Mouse (Mus musculus): ENCODE measurements at regions not wholly inside any gene's neighbourhood (a gene's known extent, or its start where the extent isn't known, plus 50 kb on each side); places are given as distances from the start of the nearest gene placed in this dataset.

- Histone ChIP-seq H3K4me1 (replicated peaks) (no peaks in the 10 kb centered on the region), H3K4me2 (no peak overlapping the region), H3K27me3 (no peaks in the 10 kb centered on the region), H3K9me3 (no peaks in the 10 kb centered on the region), H3K36me3 (no peaks in the 10 kb centered on the region), H3K9ac (replicated peaks) (no peak overlapping the region), H3K27ac (no peak overlapping the region), H3K4me3 (replicated peaks) (no peak overlapping the region)
- ATAC-seq (ENCODE audit: insufficient number of reproducible peaks, insufficient read depth, low FRiP score, low TSS enrichment, low read depth), result no peak
Measured at GRCm38 (mm10) chr4:93935692-93936091, 600.4 kb upstream of the Tusc1 start.

- WGBS, result 91% methylated on average over 7 of the region's 7 CpGs
- Histone ChIP-seq H3K4me2 (no peak overlapping the region), H3K36me3 (no peaks in the 10 kb centered on the region), H3K9ac (replicated peaks) (no peak overlapping the region), H3K27ac (no peak overlapping the region), H3K4me1 (replicated peaks) (no peaks in the 10 kb centered on the region), H3K9me3 (no peaks in the 10 kb centered on the region), H3K27me3 (no peaks in the 10 kb centered on the region), H3K4me3 (replicated peaks) (no peak overlapping the region)
- ATAC-seq (ENCODE audit: insufficient number of reproducible peaks, insufficient read depth, low FRiP score, low TSS enrichment, low read depth), result no peak
Measured at GRCm38 (mm10) chr4:93927117-93927516, 591.8 kb upstream of the Tusc1 start.

- Histone ChIP-seq H3K9me3 (no peaks in the 10 kb centered on the region), H3K4me3 (replicated peaks) (no peak overlapping the region), H3K36me3 (no peaks in the 10 kb centered on the region), H3K27me3 (no peaks in the 10 kb centered on the region), H3K9ac (replicated peaks) (no peak overlapping the region), H3K4me2 (no peak overlapping the region), H3K27ac (no peak overlapping the region), H3K4me1 (replicated peaks) (no peaks in the 10 kb centered on the region)
- 90% methylated on average over 1 of the region's 1 CpGs for WGBS
- ATAC-seq (ENCODE audit: insufficient number of reproducible peaks, insufficient read depth, low FRiP score, low TSS enrichment, low read depth), result no peak
Measured at GRCm38 (mm10) chr4:93924402-93924801, 589.1 kb upstream of the Tusc1 start.

- no peak overlapping the region for H3K4me3 ChIP-seq (replicated peaks)
Measured at GRCm38 (mm10) chr4:93886631-93887030, 551.3 kb upstream of the Tusc1 start.

GRCm38 (mm10) chr4:93881318-93881717 lies 546.0 kb upstream of the Tusc1 start:
- ATAC-seq (ENCODE audit: insufficient number of reproducible peaks, insufficient read depth, low FRiP score, low TSS enrichment, low read depth), result no peak
- no peak overlapping the region for H3K9ac ChIP-seq (replicated peaks)
- no peaks in the 10 kb centered on the region for H3K36me3 ChIP-seq
- H3K4me2 ChIP-seq, result no peak overlapping the region
- H3K4me3 ChIP-seq (replicated peaks), result no peak overlapping the region
- no peaks in the 10 kb centered on the region for H3K27me3 ChIP-seq
- no peaks in the 10 kb centered on the region for H3K9me3 ChIP-seq
- H3K27ac ChIP-seq, result no peak overlapping the region
- 45% methylated on average over 3 of the region's 3 CpGs for WGBS
- H3K4me1 ChIP-seq (replicated peaks), result no peaks in the 10 kb centered on the region

More at GRCm38 (mm10) chr4:93886631-93887030, 551.3 kb upstream of the Tusc1 start:
- 81% methylated on average over 11 of the region's 11 CpGs for WGBS
- Histone ChIP-seq H3K4me1 (replicated peaks) (no peaks in the 10 kb centered on the region), H3K27me3 (no peaks in the 10 kb centered on the region), H3K9ac (replicated peaks) (no peak overlapping the region), H3K9me3 (no peaks in the 10 kb centered on the region), H3K27ac (no peak overlapping the region), H3K36me3 (no peaks in the 10 kb centered on the region), H3K4me2 (no peak overlapping the region)
- no peak for ATAC-seq (ENCODE audit: insufficient number of reproducible peaks, insufficient read depth, low FRiP score, low TSS enrichment, low read depth)

- Histone ChIP-seq H3K36me3 (no peaks in the 10 kb centered on the region), H3K9ac (replicated peaks) (no peak overlapping the region), H3K27me3 (no peaks in the 10 kb centered on the region), H3K4me1 (replicated peaks) (no peaks in the 10 kb centered on the region), H3K27ac (no peak overlapping the region), H3K4me2 (no peak overlapping the region), H3K9me3 (no peaks in the 10 kb centered on the region), H3K4me3 (replicated peaks) (no peak overlapping the region)
- WGBS, result 67% methylated on average over 8 of the region's 8 CpGs
- no peak for ATAC-seq (ENCODE audit: insufficient number of reproducible peaks, insufficient read depth, low FRiP score, low TSS enrichment, low read depth)
Measured at GRCm38 (mm10) chr4:93879351-93879872, 544.1 kb upstream of the Tusc1 start.

GRCm38 (mm10) chr4:93873271-93873670 lies 538.0 kb upstream of the Tusc1 start:
- H3K9me3 ChIP-seq, result no peaks in the 10 kb centered on the region
- no peaks in the 10 kb centered on the region for H3K36me3 ChIP-seq
- H3K4me3 ChIP-seq (replicated peaks), result no peak overlapping the region
- ATAC-seq (ENCODE audit: insufficient number of reproducible peaks, insufficient read depth, low FRiP score, low TSS enrichment, low read depth), result no peak
- H3K27me3 ChIP-seq, result no peaks in the 10 kb centered on the region
- no peak overlapping the region for H3K4me2 ChIP-seq
- no peaks in the 10 kb centered on the region for H3K4me1 ChIP-seq (replicated peaks)
- no peak overlapping the region for H3K9ac ChIP-seq (replicated peaks)
- H3K27ac ChIP-seq, result no peak overlapping the region
- WGBS, result 12% methylated on average over 3 of the region's 3 CpGs

GRCm38 (mm10) chr4:93853451-93853850 lies 518.1 kb upstream of the Tusc1 start:
- Histone ChIP-seq H3K4me1 (replicated peaks) (no peaks in the 10 kb centered on the region), H3K36me3 (no peaks in the 10 kb centered on the region), H3K4me3 (replicated peaks) (no peak overlapping the region), H3K27ac (no peak overlapping the region), H3K4me2 (no peak overlapping the region), H3K9ac (replicated peaks) (no peak overlapping the region), H3K27me3 (no peaks in the 10 kb centered on the region), H3K9me3 (no peaks in the 10 kb centered on the region)
- no peak for ATAC-seq (ENCODE audit: insufficient number of reproducible peaks, insufficient read depth, low FRiP score, low TSS enrichment, low read depth)
- 94% methylated on average over 3 of the region's 3 CpGs for WGBS

GRCm38 (mm10) chr4:93849178-93849577 lies 513.9 kb upstream of the Tusc1 start:
- Histone ChIP-seq H3K27me3 (no peaks in the 10 kb centered on the region), H3K4me3 (replicated peaks) (no peak overlapping the region), H3K4me1 (replicated peaks) (no peaks in the 10 kb centered on the region), H3K36me3 (no peaks in the 10 kb centered on the region), H3K9me3 (no peaks in the 10 kb centered on the region), H3K9ac (replicated peaks) (no peak overlapping the region), H3K4me2 (no peak overlapping the region), H3K27ac (no peak overlapping the region)
- no peak for ATAC-seq (ENCODE audit: insufficient number of reproducible peaks, insufficient read depth, low FRiP score, low TSS enrichment, low read depth)
- 81% methylated on average over 3 of the region's 3 CpGs for WGBS

GRCm38 (mm10) chr4:93830701-93831100 lies 495.4 kb upstream of the Tusc1 start:
- Histone ChIP-seq H3K9me3 (no peaks in the 10 kb centered on the region), H3K27ac (no peak overlapping the region), H3K4me2 (no peak overlapping the region), H3K4me1 (replicated peaks) (no peaks in the 10 kb centered on the region), H3K9ac (replicated peaks) (no peak overlapping the region), H3K27me3 (no peaks in the 10 kb centered on the region), H3K36me3 (no peaks in the 10 kb centered on the region), H3K4me3 (replicated peaks) (no peak overlapping the region)
- no peak for ATAC-seq (ENCODE audit: insufficient number of reproducible peaks, insufficient read depth, low FRiP score, low TSS enrichment, low read depth)

GRCm38 (mm10) chr4:93793104-93793503 lies 457.8 kb upstream of the Tusc1 start:
- Histone ChIP-seq H3K27me3 (no peaks in the 10 kb centered on the region), H3K4me1 (replicated peaks) (no peaks in the 10 kb centered on the region), H3K9ac (replicated peaks) (no peak overlapping the region), H3K4me3 (replicated peaks) (no peak overlapping the region), H3K4me2 (no peak overlapping the region), H3K9me3 (no peaks in the 10 kb centered on the region), H3K36me3 (no peaks in the 10 kb centered on the region), H3K27ac (no peak overlapping the region)
- WGBS, result 76% methylated on average over 1 of the region's 1 CpGs
- no peak for ATAC-seq (ENCODE audit: insufficient number of reproducible peaks, insufficient read depth, low FRiP score, low TSS enrichment, low read depth)

- Histone ChIP-seq H3K27me3 (no peaks in the 10 kb centered on the region), H3K9me3 (no peaks in the 10 kb centered on the region), H3K4me3 (replicated peaks) (no peak overlapping the region), H3K27ac (no peak overlapping the region), H3K4me1 (replicated peaks) (no peaks in the 10 kb centered on the region), H3K9ac (replicated peaks) (no peak overlapping the region), H3K36me3 (no peaks in the 10 kb centered on the region), H3K4me2 (no peak overlapping the region)
- no peak for ATAC-seq (ENCODE audit: insufficient number of reproducible peaks, insufficient read depth, low FRiP score, low TSS enrichment, low read depth)
- WGBS, result 80% methylated on average over 11 of the region's 11 CpGs
Measured at GRCm38 (mm10) chr4:93790157-93790556, 454.8 kb upstream of the Tusc1 start.

Measured in limb, embryonic 12.5 days (tissue).